ENCODE assay signal across 12 mouse cellular contexts in genomic region chr8:46291931-46292675, GRCm38 (mm10). TPM values are rescaled to one million over a fixed set of nuclear protein-coding genes. Genes with fewer than 3 reads are reported as not detected.
DNase-seq lines count a peak whose midpoint lies in the region; ATAC-seq and TF ChIP-seq lines count a peak whose summit lies in the region.
"Had no signal": no experiment of that assay in that cellular context is flagged by ENCODE, and none has a peak within 500 bp of the region (broad histone marks: within the 10 kb centered on the region; RNA-seq: fewer than 3 reads in every experiment).

No protein-coding gene starts in this region.

- peak; percentile 43 for DNase-seq in embryo, embryonic 11 days
- DNase-seq in embryo, embryonic 10 days (ENCODE audit: low spot score), result no peak
- DNase-seq in right cerebral cortex, postnatal 4 days, result peak; percentile 59
- DNase-seq in right cerebral cortex, adult 18-20 months, result no peak
- DNase-seq in limb, embryonic 14.5 days (ENCODE audit: low spot score), result no peak
- no peak for DNase-seq in adrenal gland, adult 2 months
- DNase-seq in c-Kit-positive CD71-positive TER-119-positive erythroid progenitor cells, embryonic 14.5 days (ENCODE audit: low spot score), result no peak
- DNase-seq: kidney, postnatal 10 days; thymus, postnatal 14 days had no signal

- peaks cover 88% of the 10 kb centered on the region for H3K27me3 ChIP-seq in limb, embryonic 14.5 days (ENCODE audit: control insufficient read depth, insufficient read depth, low read length)

- H3K9ac ChIP-seq in limb, embryonic 14.5 days (ENCODE audit: low read depth, low read length, severe bottlenecking), result no peak overlapping the region

- H3K27ac ChIP-seq in limb, embryonic 14.5 days (replicated peaks; ENCODE audit: low read depth, low read length), result no peak overlapping the region

- 1% methylated on average over 32 of the region's 33 CpGs for WGBS in limb, embryonic 14.5 days

- H3K4me1 ChIP-seq in limb, embryonic 14.5 days (ENCODE audit: control insufficient read depth, insufficient read depth, low read length), result peaks cover 12% of the 10 kb centered on the region

- H3K4me3 ChIP-seq in limb, embryonic 14.5 days (replicated peaks; ENCODE audit: low read length), result no peak overlapping the region

- ATAC-seq in limb, embryonic 14.5 days (ENCODE audit: low FRiP score, low read depth), result no peak
- no peak for ATAC-seq in erythroblast, adult 5-6 weeks (replicated peaks; ENCODE audit: low FRiP score, poor library complexity, severe bottlenecking)

- no peak for TF ChIP-seq POLR2A in limb, embryonic 14.5 days (IDR thresholded peaks at IDR 0.05; ENCODE audit: borderline replicate concordance, extremely low read depth, insufficient read depth, insufficient read length)

- H3K4me2 ChIP-seq in limb, embryonic 14.5 days (replicated peaks; ENCODE audit: low read depth, low read length, severe bottlenecking), result peak overlapping the region; percentile 28; the same call in 1 of the 2 replicates
- H3K4me2 ChIP-seq: liver, embryonic 11.5 days had no signal

- H3K36me3 ChIP-seq in limb, embryonic 14.5 days (ENCODE audit: control insufficient read depth, insufficient read depth, low read length), result no peaks in the 10 kb centered on the region

- H3K9me3 ChIP-seq in limb, embryonic 14.5 days (ENCODE audit: control insufficient read depth, low read length), result no peaks in the 10 kb centered on the region

RNA-seq across cellular contexts. Expression of gene Helt, which starts 2.4 kb away (rescaled TPM):
- 0.05 TPM in 1 of 2 replicates, not detected in the other for polyA plus RNA-seq in limb, embryonic 14.5 days (2012; rRNA removed)
- not detected in 2 replicates for polyA plus RNA-seq in limb, embryonic 14.5 days (2014; fragmentation: Nextera tagmentation; extraction: Ambion mirVana)
- not detected in 2 replicates for total RNA-seq in erythroblast, adult 5-6 weeks (2015; ENCODE audit: low replicate concordance)
- total RNA-seq in erythroblast, adult 5-6 weeks (2017; ENCODE audit: low replicate concordance), result not detected in 2 replicates
- not detected for total RNA-seq in adrenal gland, adult 2 months (2021)
- 0.16 and 0.42 TPM in 2 replicates for polyA plus RNA-seq in adrenal gland, adult 2 months (2012; rRNA removed)
- total RNA-seq: neutrophil, adult 5-6 weeks had no signal
- polyA plus RNA-seq: liver, embryonic 11.5 days had no signal

Comparison
In these comparisons a context has a peak if more than half of its experiments do, and no peak if none do; other contexts are left out.
1. DNase-seq: peak in embryo, embryonic 11 days (single experiment) and right cerebral cortex, postnatal 4 days (single experiment); none in embryo, embryonic 10 days (single experiment), right cerebral cortex, adult 18-20 months (single experiment), limb, embryonic 14.5 days (single experiment), adrenal gland, adult 2 months (single experiment) and c-Kit-positive CD71-positive TER-119-positive erythroid progenitor cells, embryonic 14.5 days (single experiment).